Mouse (Mus musculus) kidney, postnatal 36 days (tissue): Measurements from ENCODE around the gene Olfr15.

Source experiments
- DNase-seq, 2 experiments: peaks; one replicate each; pipeline ENCODE4 v3.0.0; 2021 to 2022; ENCODE audit warnings: mixed read lengths in 2 of 2

The Olfr15 gene

GRCm38 (mm10) chr16:3876346-3876745 is 45.7 kb downstream of the Olfr15 start:
- DNase-seq, result no peak

- DNase-seq, result peak; percentile 95 to 97
These were observed 53.8 kb downstream of the Olfr15 start, which contains the start of the genes Zfp597 and Gm20695 for GRCm38 (mm10) chr16:3884201-3885064. Gene Zfp597 (minus strand): TSS chr16:3884561. Gene Gm20695 (plus strand): TSS chr16:3884648.

DNA sequence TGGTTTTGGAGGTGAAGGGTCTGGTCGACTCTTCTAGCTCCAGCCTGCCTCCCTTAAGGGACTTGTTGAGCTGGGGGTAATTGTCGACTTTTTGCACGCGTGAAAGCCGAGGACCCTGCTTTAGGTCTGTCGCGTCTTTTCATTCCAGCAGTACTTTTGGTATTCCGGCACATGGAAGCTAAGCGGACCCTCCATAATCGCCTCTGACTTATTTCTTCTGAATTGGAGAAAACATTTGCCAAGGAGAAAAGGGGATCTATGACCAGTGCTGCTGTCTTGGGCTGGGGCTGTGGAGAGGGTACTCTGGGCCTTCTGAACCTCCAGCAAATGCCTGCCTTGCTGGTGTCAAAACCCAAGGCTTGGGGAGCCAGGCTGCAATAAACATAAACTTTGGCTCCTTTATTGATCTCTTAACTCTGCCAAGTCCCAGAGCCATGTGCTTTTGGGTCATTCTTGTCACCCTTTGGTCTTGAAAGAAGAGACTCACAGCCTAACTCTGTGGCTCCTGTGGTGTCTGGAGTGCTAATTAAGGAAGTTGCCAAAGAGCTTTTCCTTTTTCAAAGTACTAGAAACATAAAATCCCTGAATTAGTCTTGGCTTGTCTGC is 54.5 kb downstream of the Olfr15 start:
- DNase-seq, result peak in 1 of 2 experiments; percentile 22

- DNase-seq, result no peak
These were observed 61.1 kb downstream of the Olfr15 start for GRCm38 (mm10) chr16:3891621-3892295.

GRCm38 (mm10) chr16:3893739-3894138 is 63.1 kb downstream of the Olfr15 start:
- no peak for DNase-seq
